Mouse (Mus musculus) cerebellum, adult 18-20 months (tissue): ENCODE measurements at regions not wholly inside any gene's neighbourhood (a gene's known extent, or its start where the extent isn't known, plus 50 kb on each side); places are given as distances from the start of the nearest gene placed in this dataset.
"Not testable (repeated sequence)": the region's sequence is repeated elsewhere in the genome, so short reads cannot be mapped to it uniquely, and the experiment has no call there.

Experiments used
- DNase-seq, 2 experiments: peaks; one replicate each; pipeline ENCODE4 v3.0.0; 2021

GRCm38 (mm10) chr3:111194541-111194940, 943.7 kb upstream of the Prmt6 start:
- DNase-seq, result no peak

GRCm38 (mm10) chr3:111166698-111167097, 915.9 kb upstream of the Prmt6 start:
- no peak for DNase-seq

DNA sequence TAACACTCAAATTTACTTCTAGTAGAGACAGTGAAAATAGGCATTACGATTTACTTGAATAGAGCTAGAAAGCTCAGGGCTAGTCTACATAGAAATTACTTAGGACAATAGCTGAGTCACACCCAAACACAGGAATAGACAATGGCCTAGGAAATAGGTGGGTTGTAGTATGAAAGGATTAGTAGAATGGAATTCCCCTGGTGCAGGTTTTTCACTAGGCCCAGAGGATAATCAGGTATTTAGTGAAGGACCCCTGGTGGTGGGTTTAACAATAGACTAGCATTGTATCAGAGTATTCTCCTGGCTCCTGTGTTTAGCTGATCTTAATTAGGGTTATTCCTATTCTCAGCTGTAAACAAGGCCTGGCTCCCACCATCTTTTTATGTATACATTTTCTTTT, 890.4 kb upstream of the Prmt6 start:
- DNase-seq, result not testable (repeated sequence)

GRCm38 (mm10) chr3:111108982-111109381, 858.2 kb upstream of the Prmt6 start:
- no peak for DNase-seq

DNA sequence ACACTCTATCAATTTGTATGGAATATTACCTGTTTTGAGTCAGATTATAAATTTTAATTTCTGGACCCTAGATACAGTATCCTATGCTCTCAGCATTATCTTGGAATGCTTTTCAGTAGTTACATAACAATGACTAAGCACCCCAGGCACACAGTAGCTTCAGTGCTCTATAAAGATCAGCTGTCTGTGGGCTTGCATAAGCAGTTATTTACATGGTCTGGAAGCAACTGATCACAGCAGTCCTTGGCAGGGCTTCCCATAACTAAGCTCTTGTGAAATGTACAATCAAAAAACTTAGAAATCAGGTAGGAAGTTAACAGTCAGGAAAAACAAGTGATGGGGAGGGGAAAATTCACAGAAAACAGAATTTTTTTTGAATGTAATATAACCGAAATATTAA, 851.8 kb upstream of the Prmt6 start:
- peak in 1 of 2 experiments; percentile 3 for DNase-seq

DNA sequence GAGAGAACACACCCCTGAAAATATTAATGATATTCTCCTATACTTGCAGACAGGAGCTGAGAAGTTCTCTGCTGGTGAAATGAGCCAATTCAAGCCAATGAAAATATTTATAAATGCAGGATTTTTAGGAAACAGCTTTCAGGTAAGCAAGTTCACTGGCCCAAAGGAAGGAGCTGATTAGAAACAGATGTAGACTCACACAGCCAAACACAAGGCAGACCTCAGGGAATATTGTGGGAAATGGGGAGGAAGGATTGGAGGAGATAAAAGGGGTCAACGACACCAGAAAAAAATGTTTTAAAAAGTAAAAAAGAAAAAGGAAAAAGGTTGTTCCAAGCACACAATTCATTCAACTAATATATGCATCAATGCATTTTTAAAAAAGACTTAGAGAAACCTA, 823.5 kb upstream of the Prmt6 start:
- DNase-seq, result no peak

GRCm38 (mm10) chr3:111070301-111070700, 819.5 kb upstream of the Prmt6 start:
- DNase-seq, result no peak

DNA sequence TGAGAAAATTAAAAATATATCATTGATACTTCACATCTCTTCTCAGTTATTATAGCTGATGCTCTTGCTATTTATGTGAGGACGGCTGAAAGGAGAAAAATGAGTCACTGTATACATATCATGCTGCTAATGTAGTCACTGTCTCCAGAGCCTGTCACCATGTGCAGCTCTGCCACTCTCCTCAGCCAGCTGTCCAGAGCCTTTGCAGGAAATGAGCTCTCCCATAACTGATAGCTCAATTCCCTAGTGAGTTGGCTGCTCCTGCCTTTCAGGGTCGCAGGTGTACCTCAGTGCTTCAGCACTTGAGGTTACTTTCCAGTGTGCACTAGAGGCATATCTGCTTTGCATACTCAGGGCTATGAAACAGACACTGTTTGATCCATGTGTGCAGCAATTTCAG, 819.0 kb upstream of the Prmt6 start:
- DNase-seq, result peak in 1 of 2 experiments; percentile 1

GRCm38 (mm10) chr3:111069156-111069555, 818.4 kb upstream of the Prmt6 start:
- peak; percentile 16 to 27 for DNase-seq

- DNase-seq, result no peak
Observed at GRCm38 (mm10) chr3:111049638-111050037, 798.8 kb upstream of the Prmt6 start.
